Mouse (Mus musculus) G1E-ER4 (cell line): ENCODE results near the gene Tpm3. TPM values are rescaled to one million over a fixed set of nuclear protein-coding genes. Genes with fewer than 3 reads are reported as not detected.

ENCODE experiments used
- GATA1 ChIP-seq: IDR thresholded peaks from one replicate; pipeline ENCODE4 v1.8.0; 2012; ENCODE audit warnings: low read length, inconsistent platforms
- polyA plus RNA-seq: library from polyadenylated mRNA; stranded (reverse); fragments of >175 nt; gene quantifications from 2 replicates; pipeline ENCODE4 v1.2.3, GENCODE M21; 2012

The Tpm3 gene
- polyA plus RNA-seq, 1 experiment = 266 TPM

DNA sequence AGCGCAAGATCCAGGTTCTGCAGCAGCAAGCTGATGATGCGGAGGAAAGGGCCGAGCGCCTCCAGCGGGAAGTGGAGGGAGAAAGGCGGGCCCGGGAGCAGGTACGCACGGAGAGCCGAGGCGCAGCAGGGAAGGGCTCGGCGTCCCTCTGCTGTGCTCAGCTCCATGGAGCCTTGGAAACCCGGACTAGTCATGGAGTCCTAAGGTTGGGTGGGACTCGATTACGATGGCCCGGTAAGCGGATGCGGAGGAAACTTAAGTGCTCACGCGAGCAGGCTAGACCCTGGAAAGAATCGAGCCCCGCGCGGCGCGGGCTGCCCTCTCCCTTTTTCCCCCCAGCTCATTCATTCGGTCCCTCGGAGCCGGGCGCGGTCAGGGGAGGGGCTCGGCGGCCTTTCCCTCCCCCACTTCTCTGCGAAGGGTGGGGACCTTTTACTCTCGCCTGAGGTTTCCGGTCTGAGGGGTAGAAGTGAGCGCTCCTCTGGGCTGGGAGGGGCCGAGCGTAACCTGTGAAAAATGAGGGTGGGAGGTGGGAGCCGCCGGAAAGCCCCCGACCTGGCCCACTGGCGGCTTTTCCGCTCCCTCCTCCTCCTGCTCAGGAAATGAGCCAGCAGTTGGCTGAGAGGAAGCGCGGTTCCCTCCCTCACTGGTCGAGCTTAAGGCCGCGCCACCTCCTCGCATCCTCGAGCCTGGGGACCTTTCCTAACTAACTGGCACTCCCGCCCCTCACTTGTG lies 7.5 kb downstream of the Tpm3 start:
- TF ChIP-seq GATA1 = no peak

DNA sequence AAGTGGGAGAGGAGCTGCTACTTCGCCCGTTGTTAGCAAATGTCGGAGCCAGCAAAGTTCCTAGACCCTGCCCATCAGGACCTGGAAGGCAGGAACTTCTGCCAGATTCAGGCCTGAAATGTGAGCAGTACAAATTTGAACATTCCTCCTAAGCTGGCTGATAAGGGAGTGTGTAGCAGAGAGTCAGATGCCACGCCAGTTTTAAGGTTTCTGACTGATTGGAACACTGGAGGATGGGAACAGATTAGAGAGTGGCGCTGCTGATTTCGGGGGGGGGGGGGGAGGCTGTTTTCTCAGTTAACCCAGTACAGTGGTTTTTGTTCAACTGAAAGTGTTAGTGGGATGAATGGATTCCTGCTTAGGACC lies 8.0 kb downstream of the Tpm3 start:
- TF ChIP-seq GATA1 = no peak

DNA sequence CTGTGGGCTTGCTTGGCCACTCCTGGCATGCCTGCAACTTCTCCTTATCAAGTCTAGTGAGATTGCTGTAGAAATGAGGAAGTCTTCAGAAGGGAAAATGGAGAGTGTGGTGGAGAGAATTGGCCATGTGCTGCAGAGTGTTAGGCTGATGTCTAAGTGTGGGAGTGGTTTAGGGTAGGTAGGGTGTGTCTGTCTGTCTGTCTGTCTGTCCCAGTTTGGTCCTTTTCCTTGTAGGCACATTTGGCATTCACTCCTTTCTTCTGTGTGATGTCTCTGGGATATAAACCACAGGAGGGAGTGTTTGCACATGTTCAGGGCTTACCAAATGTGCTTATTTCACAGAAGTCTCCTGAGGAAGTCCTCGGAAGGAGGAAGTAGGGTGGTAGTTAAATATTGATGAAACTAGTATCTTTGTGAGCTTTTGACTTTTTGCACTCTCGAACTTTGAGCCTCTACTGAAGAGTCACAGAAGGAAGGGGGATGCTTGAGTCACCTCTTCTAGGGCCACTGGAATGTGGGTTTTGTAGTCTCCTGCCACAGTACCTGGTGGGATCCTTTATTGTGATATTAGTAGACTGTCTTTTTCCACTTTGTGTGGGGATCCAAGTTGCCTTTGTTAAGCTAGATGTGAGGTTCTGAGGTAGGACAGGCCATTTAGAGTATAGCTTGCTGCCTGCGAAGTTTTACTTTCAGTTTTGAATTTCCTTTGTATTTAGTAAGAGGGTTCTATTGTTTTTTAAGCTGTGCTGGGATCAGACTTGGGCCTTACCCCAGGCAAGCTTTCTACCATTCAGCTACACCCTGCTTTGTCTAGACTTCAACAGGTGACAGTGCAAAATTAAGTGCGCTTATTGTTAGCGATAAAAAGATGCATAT lies 9.2 kb downstream of the Tpm3 start:
- TF ChIP-seq GATA1 = no peak

DNA sequence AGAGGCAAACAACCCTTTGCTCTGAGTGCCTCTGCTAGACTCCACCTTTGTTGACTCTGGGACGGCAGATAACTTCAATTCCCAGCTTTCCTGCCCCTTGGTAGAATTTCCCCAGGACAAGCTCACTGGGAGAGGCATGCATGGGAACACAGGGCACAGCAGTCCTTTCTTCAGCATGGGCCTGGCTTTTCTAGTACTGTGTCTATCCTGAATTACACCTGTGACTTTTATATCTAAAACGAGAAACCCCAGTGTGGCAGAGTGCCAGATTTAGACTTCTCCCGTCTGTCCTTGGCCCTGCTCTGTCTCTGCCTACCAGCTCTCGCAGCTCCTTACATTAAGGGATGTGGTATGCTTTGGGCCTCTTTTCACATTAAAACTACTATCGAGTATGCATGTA lies 10.6 kb downstream of the Tpm3 start:
- no peak for TF ChIP-seq GATA1

DNA sequence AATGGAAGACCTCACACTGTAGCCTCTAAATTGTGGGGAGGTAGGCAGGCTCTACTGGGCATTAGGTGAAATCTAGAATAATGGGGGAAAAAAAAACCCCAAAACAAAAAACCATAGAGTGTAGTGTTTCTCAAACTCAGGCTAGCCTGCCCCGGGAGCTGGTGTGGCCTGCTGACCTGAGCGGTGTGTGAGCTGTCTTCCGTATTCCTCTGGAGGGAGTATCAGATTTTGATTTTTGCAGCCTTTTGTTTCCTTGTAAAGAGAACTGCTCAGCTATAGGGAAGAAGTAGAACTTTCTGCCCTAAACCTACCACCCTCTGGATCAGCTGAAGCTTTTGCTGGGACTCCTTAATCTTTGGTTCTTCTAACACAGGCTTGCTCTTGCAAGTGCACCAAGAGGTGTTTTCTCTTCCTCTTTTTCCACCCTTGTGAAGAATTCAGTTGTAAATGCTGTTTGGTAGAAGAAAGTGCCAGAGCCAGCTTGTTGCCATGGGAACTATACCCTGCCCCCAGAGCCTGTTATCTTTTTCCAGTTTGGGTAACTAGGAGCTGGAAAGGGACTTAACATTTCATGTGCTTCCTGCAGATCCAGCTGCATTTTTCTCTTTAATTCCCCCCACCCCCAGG lies 11.4 kb downstream of the Tpm3 start:
- TF ChIP-seq GATA1 = no peak

DNA sequence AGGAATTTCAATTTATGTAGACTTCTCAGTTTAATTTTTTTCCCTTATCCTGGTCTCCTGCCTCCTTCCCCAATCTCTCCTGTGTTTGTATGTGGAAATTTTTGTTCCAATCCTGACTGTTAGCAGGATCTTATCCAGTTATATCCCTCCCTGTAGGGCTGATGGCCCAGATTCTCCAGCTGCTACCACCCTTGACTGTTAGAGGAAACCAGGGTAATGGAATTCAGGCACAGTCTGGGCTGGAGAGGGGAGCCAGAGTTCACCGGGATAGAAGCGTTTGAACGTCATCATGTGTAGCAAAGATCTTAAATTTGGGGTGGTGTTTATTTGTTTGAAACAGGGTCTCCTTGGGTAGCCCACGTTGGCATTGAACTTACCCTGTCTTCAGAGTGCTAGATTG lies 12.3 kb downstream of the Tpm3 start:
- no peak for TF ChIP-seq GATA1

DNA sequence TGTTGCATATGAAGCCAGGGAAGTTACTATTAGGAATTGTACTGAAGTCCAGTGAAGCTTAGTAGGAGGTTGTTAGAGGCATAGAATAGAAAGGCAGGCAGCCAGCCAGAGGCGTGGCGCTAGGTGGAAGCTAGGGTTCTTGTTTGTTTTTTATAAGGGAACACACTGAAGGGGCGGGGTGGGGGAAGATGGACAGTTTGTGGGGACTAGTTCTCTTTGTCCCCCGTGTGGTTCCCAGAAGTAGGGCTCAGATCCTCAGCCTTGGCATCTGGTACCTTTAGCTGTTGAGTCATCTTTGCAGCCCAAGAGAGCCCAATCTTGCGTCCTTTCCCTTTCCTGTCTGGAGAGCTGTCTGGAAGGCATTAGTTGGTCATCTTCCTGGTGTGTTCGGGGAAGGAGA lies 12.8 kb downstream of the Tpm3 start:
- no peak for TF ChIP-seq GATA1

GRCm38 (mm10) chr3:90086068-90086467 lies 13.6 kb downstream of the Tpm3 start:
- no peak for TF ChIP-seq GATA1

GRCm38 (mm10) chr3:90088617-90089016 lies 16.2 kb downstream of the Tpm3 start:
- TF ChIP-seq GATA1 = no peak

DNA sequence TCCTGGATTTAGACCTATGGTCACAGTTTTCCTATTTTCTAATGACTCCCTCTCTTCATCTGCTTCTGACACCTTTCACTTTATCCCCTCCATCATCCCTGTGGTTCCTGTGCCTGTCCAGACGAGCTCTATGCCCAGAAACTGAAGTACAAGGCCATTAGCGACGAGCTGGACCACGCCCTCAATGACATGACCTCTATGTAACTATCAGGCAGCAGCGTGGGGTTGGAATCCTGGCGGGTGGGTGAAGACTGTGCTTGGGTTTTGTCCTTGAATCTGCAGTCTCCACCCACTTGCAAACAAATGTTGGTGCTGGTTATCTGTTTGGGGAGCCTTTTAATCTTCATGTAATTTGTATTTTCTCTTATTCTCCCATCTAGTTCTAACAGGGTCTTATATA lies 18.4 kb downstream of the Tpm3 start:
- TF ChIP-seq GATA1 = no peak

GRCm38 (mm10) chr3:90094453-90094852 lies 22.0 kb downstream of the Tpm3 start:
- no peak for TF ChIP-seq GATA1

DNA sequence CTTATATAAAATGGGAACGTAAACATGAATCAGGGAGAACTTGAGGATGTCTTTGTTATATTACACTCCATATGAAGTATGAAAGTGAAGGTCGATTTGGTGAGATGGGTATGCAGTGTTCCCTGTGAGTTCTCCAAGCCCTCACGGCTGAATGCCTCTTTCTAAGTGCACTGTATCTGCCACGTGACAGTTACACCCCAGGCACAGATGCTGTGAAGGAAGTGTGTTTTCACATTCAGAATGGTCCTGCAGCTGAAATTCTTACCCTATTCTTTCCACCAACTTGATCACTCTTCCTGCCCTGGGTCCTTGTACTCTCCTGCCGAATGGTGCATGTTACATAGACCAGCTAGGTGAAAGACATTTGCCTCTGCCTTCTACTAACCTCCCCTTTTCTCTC lies 25.5 kb downstream of the Tpm3 start:
- TF ChIP-seq GATA1 = no peak

GRCm38 (mm10) chr3:90101010-90101409 lies 28.6 kb downstream of the Tpm3 start:
- TF ChIP-seq GATA1 = no peak

DNA sequence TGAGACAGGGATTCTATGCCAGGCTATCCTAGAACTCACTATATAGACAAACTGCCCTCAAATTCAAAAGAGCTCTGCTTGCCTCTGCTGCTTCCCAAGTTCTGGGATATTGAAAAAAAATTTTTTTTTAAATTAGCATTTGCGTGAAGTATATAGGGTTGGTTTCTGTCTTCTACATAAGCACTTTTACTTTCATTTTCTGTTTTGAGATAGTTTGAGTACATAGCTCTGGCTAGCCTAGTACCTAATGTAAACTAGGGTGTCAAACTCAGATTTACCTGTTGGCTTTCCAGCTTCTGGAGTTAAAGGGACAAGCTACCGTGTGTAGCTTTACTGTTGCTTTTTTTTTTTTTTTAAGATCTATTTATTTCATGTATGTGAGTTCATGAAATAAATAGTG lies 29.2 kb downstream of the Tpm3 start:
- no peak for TF ChIP-seq GATA1

DNA sequence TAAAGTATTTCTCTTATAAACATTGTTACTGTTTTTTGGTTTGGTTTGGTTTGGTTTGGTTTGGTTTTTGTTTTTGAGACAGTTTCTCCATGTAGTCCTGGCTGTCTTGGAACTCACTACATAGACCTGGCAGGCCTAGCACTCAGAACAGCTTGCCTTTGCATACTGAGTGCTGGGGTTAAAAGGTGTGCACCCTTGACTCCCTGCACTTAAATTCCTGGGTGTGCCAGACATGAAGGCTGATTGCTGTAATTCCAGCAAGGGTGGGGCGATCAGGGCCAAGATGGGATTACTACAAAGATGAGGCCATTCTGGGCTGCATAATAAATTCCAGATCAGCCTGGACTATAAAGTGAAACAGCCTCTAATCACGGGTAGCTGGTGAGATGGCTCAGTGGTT lies 29.8 kb downstream of the Tpm3 start:
- TF ChIP-seq GATA1 = no peak

DNA sequence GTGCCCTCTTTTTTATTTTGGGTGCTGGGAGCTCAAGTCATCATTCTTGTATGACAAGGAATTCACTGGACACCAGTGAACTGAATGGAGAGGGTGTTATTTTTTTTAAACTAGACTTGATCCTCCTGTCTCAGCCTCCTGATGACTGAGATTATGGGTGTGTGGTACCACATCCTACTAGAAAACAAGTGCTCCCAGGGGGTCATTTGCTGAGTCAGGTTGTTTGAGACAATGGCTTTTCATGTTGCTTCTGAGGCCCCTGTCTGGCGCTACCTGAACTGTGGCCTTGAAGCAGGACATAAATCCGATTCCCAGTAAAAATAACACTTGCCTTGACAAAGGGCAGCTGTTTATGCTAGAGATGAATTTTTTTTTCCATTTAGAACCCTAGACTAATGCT lies 30.7 kb downstream of the Tpm3 start:
- TF ChIP-seq GATA1 = no peak
